Mouse (Mus musculus): ENCODE measurements at regions not wholly inside any gene's neighbourhood (a gene's known extent, or its start where the extent isn't known, plus 50 kb on each side); places are given as distances from the start of the nearest gene placed in this dataset.

- TF ChIP-seq CTCF (IDR thresholded peaks at IDR 0.05; ENCODE audit: low read depth, low read length) (no peak), TAL1 (conservative IDR thresholded peaks at IDR 0.05; ENCODE audit: low read depth, low read length) (no peak), GATA1 (IDR thresholded peaks at IDR 0.05; ENCODE audit: borderline replicate concordance, low read length) (no peak), POLR2AphosphoS5 (IDR thresholded peaks at IDR 0.05; ENCODE audit: insufficient replicate concordance, low read depth, low read length) (no peak)
These were observed 124.4 kb downstream of the Tent5c start for GRCm38 (mm10) chr3:100364706-100365105.
